Mouse (Mus musculus): ENCODE measurements around the gene March6. TPM values are rescaled to one million over a fixed set of nuclear protein-coding genes. Genes with fewer than 3 reads are reported as not detected.
A peak's percentile ranks its signal among the peaks of the same experiment; 100 is the strongest.

March6 gene
- polyA plus RNA-seq, 1 experiment from 2014 or later: 69.6 TPM

GRCm38 (mm10) chr15:31447121-31447520 lies 83.7 kb downstream of the March6 start:
- ATAC-seq (replicated peaks; ENCODE audit: low FRiP score) (peak; percentile 46; the same call in 1 of the 2 replicates), DNase-seq (ENCODE audit: low spot score) (no peak)
- H3K9ac ChIP-seq (ENCODE audit: low read length): no peak overlapping the region
- no peaks in the 10 kb centered on the region for H3K36me3 ChIP-seq (ENCODE audit: control insufficient read depth, insufficient read depth, low read length)
- H3K4me1 ChIP-seq (replicated peaks; ENCODE audit: control insufficient read depth, insufficient read depth, low read length): no peaks in the 10 kb centered on the region
- H3K27ac ChIP-seq (ENCODE audit: low read depth, low read length): no peak overlapping the region
- H3K9me3 ChIP-seq (ENCODE audit: control insufficient read depth, low read length): no peaks in the 10 kb centered on the region
- 0 out of 2 replicates have a peak overlapping the region, but pooled peaks have one; percentile 11 for H3K4me2 ChIP-seq (ENCODE audit: low read depth, low read length, severe bottlenecking)
- 55% methylated on average over 7 of the region's 7 CpGs for WGBS
- no peaks in the 10 kb centered on the region for H3K27me3 ChIP-seq (ENCODE audit: control insufficient read depth, insufficient read depth, low read length)
- no peak overlapping the region for H3K4me3 ChIP-seq (ENCODE audit: low read depth, low read length)

- Histone ChIP-seq H3K27me3 (ENCODE audit: control insufficient read depth, insufficient read depth, low read length) (no peaks in the 10 kb centered on the region), H3K36me3 (ENCODE audit: control insufficient read depth, insufficient read depth, low read length) (no peaks in the 10 kb centered on the region), H3K4me3 (ENCODE audit: low read depth, low read length) (no peak overlapping the region), H3K4me1 (replicated peaks; ENCODE audit: control insufficient read depth, insufficient read depth, low read length) (no peaks in the 10 kb centered on the region), H3K27ac (ENCODE audit: low read depth, low read length) (no peak overlapping the region), H3K4me2 (ENCODE audit: low read depth, low read length, severe bottlenecking) (no peak overlapping the region), H3K9me3 (ENCODE audit: control insufficient read depth, low read length) (no peaks in the 10 kb centered on the region), H3K9ac (ENCODE audit: low read length) (no peak overlapping the region)
- DNase-seq (ENCODE audit: low spot score) (peak; percentile 16), ATAC-seq (replicated peaks; ENCODE audit: low FRiP score) (no peak)
- 93% methylated on average over 4 of the region's 4 CpGs for WGBS
These were observed 88.2 kb downstream of the March6 start for GRCm38 (mm10) chr15:31442698-31443097.

GRCm38 (mm10) chr15:31441996-31442395 lies 88.9 kb downstream of the March6 start:
- Histone ChIP-seq H3K9ac (ENCODE audit: low read length) (no peak overlapping the region), H3K27me3 (ENCODE audit: control insufficient read depth, insufficient read depth, low read length) (no peaks in the 10 kb centered on the region), H3K4me1 (replicated peaks; ENCODE audit: control insufficient read depth, insufficient read depth, low read length) (no peaks in the 10 kb centered on the region), H3K36me3 (ENCODE audit: control insufficient read depth, insufficient read depth, low read length) (no peaks in the 10 kb centered on the region), H3K9me3 (ENCODE audit: control insufficient read depth, low read length) (no peaks in the 10 kb centered on the region), H3K4me3 (ENCODE audit: low read depth, low read length) (no peak overlapping the region), H3K4me2 (ENCODE audit: low read depth, low read length, severe bottlenecking) (no peak overlapping the region), H3K27ac (ENCODE audit: low read depth, low read length) (no peak overlapping the region)
- no peak for ATAC-seq (replicated peaks; ENCODE audit: low FRiP score)
- DNase-seq (ENCODE audit: low spot score): peak; percentile 33
- WGBS: 87% methylated on average over 6 of the region's 6 CpGs

DNA sequence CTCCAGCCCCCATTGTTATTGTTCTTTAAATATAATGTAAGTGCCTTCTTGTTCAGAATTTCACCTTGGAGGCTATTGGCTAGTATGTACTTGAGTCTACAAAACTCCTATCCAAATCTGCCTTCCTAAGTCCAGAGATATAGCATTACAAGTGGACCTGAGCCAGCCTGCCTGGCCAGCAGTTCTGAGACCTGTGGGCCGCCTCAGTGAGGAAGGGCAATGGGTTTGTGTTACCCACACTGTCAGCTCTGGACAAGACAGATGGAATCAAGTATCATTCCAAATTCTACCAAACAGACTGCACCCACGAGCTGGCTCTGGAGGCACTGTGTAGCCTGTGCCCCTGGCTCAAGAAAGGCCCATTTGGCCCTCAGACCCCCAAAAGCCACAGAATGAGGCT lies 94.0 kb downstream of the March6 start:
- Histone ChIP-seq H3K27ac (ENCODE audit: low read depth, low read length) (no peak overlapping the region), H3K4me1 (replicated peaks; ENCODE audit: control insufficient read depth, insufficient read depth, low read length) (no peaks in the 10 kb centered on the region), H3K36me3 (ENCODE audit: control insufficient read depth, insufficient read depth, low read length) (no peaks in the 10 kb centered on the region), H3K4me3 (ENCODE audit: low read depth, low read length) (no peak overlapping the region), H3K27me3 (ENCODE audit: control insufficient read depth, insufficient read depth, low read length) (no peaks in the 10 kb centered on the region), H3K9me3 (ENCODE audit: control insufficient read depth, low read length) (no peaks in the 10 kb centered on the region), H3K9ac (ENCODE audit: low read length) (no peak overlapping the region), H3K4me2 (ENCODE audit: low read depth, low read length, severe bottlenecking) (no peak overlapping the region)
- WGBS: 86% methylated on average over 2 of the region's 2 CpGs
- DNase-seq (ENCODE audit: low spot score): peak; percentile 33
- ATAC-seq (replicated peaks; ENCODE audit: low FRiP score): no peak

- DNase-seq (ENCODE audit: low spot score) (no peak), ATAC-seq (replicated peaks; ENCODE audit: low FRiP score) (no peak)
- Histone ChIP-seq H3K4me3 (ENCODE audit: low read depth, low read length) (no peak overlapping the region), H3K27ac (ENCODE audit: low read depth, low read length) (no peak overlapping the region), H3K4me2 (ENCODE audit: low read depth, low read length, severe bottlenecking) (no peak overlapping the region), H3K27me3 (ENCODE audit: control insufficient read depth, insufficient read depth, low read length) (no peaks in the 10 kb centered on the region), H3K4me1 (replicated peaks; ENCODE audit: control insufficient read depth, insufficient read depth, low read length) (no peaks in the 10 kb centered on the region), H3K9me3 (ENCODE audit: control insufficient read depth, low read length) (no peaks in the 10 kb centered on the region), H3K9ac (ENCODE audit: low read length) (no peak overlapping the region), H3K36me3 (ENCODE audit: control insufficient read depth, insufficient read depth, low read length) (no peaks in the 10 kb centered on the region)
- WGBS: 68% methylated on average over 1 of the region's 1 CpGs
These were observed 94.8 kb downstream of the March6 start for GRCm38 (mm10) chr15:31436083-31436482.

- H3K9ac ChIP-seq (ENCODE audit: low read length): no peak overlapping the region
- 81% methylated on average over 7 of the region's 7 CpGs for WGBS
- no peaks in the 10 kb centered on the region for H3K4me1 ChIP-seq (replicated peaks; ENCODE audit: control insufficient read depth, insufficient read depth, low read length)
- no peak overlapping the region for H3K27ac ChIP-seq (ENCODE audit: low read depth, low read length)
- DNase-seq (ENCODE audit: low spot score): no peak
- H3K4me2 ChIP-seq (ENCODE audit: low read depth, low read length, severe bottlenecking): no peak overlapping the region
- no peaks in the 10 kb centered on the region for H3K36me3 ChIP-seq (ENCODE audit: control insufficient read depth, insufficient read depth, low read length)
- H3K27me3 ChIP-seq (ENCODE audit: control insufficient read depth, insufficient read depth, low read length): no peaks in the 10 kb centered on the region
- H3K4me3 ChIP-seq (ENCODE audit: low read depth, low read length): no peak overlapping the region
- no peaks in the 10 kb centered on the region for H3K9me3 ChIP-seq (ENCODE audit: control insufficient read depth, low read length)
- ATAC-seq (replicated peaks; ENCODE audit: low FRiP score): no peak
These were observed 97.1 kb downstream of the March6 start for GRCm38 (mm10) chr15:31433768-31434167.

DNA sequence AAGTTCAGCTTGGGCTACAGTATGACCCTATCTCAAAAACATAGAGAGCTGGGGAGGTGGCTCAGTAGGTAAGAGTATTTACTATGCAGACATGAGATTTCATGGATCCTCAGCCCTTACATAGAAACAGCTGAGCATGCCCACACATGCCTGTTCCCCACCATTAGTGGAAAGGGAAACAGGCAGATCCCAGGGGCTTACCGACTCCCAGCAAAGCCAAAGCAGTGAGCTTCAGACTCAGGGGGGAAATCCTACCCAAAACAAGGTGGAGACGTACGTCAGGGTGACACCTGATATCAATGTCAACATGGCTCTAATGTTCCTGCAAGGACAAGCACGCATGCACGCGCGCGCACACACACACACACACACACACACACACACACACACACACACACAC lies 99.0 kb downstream of the March6 start:
- no peak for ATAC-seq (replicated peaks; ENCODE audit: low FRiP score)
- Histone ChIP-seq H3K4me2 (ENCODE audit: low read depth, low read length, severe bottlenecking) (no peak overlapping the region), H3K36me3 (ENCODE audit: control insufficient read depth, insufficient read depth, low read length) (no peaks in the 10 kb centered on the region), H3K9me3 (ENCODE audit: control insufficient read depth, low read length) (no peaks in the 10 kb centered on the region), H3K27me3 (ENCODE audit: control insufficient read depth, insufficient read depth, low read length) (no peaks in the 10 kb centered on the region), H3K27ac (ENCODE audit: low read depth, low read length) (no peak overlapping the region), H3K4me3 (ENCODE audit: low read depth, low read length) (no peak overlapping the region), H3K4me1 (replicated peaks; ENCODE audit: control insufficient read depth, insufficient read depth, low read length) (no peaks in the 10 kb centered on the region), H3K9ac (ENCODE audit: low read length) (no peak overlapping the region)
- 89% methylated on average over 8 of the region's 8 CpGs for WGBS
- no peak for DNase-seq (ENCODE audit: low spot score)

- no peak overlapping the region for H3K4me3 ChIP-seq (ENCODE audit: low read depth, low read length)
- no peak for ATAC-seq (replicated peaks; ENCODE audit: low FRiP score)
- DNase-seq (ENCODE audit: low spot score): no peak
These were observed 100.8 kb downstream of the March6 start for GRCm38 (mm10) chr15:31430014-31430413.

DNA sequence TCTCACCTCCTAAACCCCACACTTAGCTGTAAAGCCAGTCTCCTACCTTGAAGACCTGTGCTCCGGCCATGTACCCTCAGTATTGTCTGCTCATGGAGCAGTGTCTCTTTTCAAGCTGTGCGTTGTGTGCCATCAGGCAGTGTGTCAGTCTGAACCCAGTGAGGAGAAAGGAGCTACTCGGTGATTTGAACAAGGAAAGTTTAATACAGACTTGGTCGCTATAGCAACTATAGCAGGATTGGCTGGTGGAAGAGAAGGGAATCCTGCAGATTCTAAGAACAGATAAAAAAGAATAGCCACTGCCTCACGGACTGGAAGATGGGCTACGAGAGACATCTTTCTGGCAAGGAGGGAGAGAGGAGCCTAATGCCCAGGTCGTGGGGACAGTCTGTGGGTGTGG lies 101.4 kb downstream of the March6 start:
- no peak overlapping the region for H3K27ac ChIP-seq (ENCODE audit: low read depth, low read length)
- DNase-seq (ENCODE audit: low spot score) (no peak), ATAC-seq (replicated peaks; ENCODE audit: low FRiP score) (no peak)
- no peak overlapping the region for H3K9ac ChIP-seq (ENCODE audit: low read length)
- H3K27me3 ChIP-seq (ENCODE audit: control insufficient read depth, insufficient read depth, low read length): no peaks in the 10 kb centered on the region
- no peaks in the 10 kb centered on the region for H3K9me3 ChIP-seq (ENCODE audit: control insufficient read depth, low read length)
- H3K4me2 ChIP-seq (ENCODE audit: low read depth, low read length, severe bottlenecking): no peak overlapping the region
- no peaks in the 10 kb centered on the region for H3K4me1 ChIP-seq (replicated peaks; ENCODE audit: control insufficient read depth, insufficient read depth, low read length)
- no peaks in the 10 kb centered on the region for H3K36me3 ChIP-seq (ENCODE audit: control insufficient read depth, insufficient read depth, low read length)
- 68% methylated on average over 7 of the region's 7 CpGs for WGBS
- no peak overlapping the region for H3K4me3 ChIP-seq (ENCODE audit: low read depth, low read length)

More at GRCm38 (mm10) chr15:31430014-31430413, 100.8 kb downstream of the March6 start:
- Histone ChIP-seq H3K4me1 (replicated peaks; ENCODE audit: control insufficient read depth, insufficient read depth, low read length) (no peaks in the 10 kb centered on the region), H3K36me3 (ENCODE audit: control insufficient read depth, insufficient read depth, low read length) (no peaks in the 10 kb centered on the region), H3K27ac (ENCODE audit: low read depth, low read length) (no peak overlapping the region), H3K9ac (ENCODE audit: low read length) (no peak overlapping the region), H3K9me3 (ENCODE audit: control insufficient read depth, low read length) (no peaks in the 10 kb centered on the region), H3K4me2 (ENCODE audit: low read depth, low read length, severe bottlenecking) (no peak overlapping the region), H3K27me3 (ENCODE audit: control insufficient read depth, insufficient read depth, low read length) (no peaks in the 10 kb centered on the region)
- WGBS: 54% methylated on average over 2 of the region's 2 CpGs
